Mouse (Mus musculus) heart, postnatal 36 days (tissue): Measurements from ENCODE around the gene Ociad2. TPM values are rescaled to one million over a fixed set of nuclear protein-coding genes. Genes with fewer than 3 reads are reported as not detected.

Source experiments
- total RNA-seq, 2 experiments: library from RNA; stranded (reverse); gene quantifications; 2 replicates each; pipeline ENCODE4 v1.2.3; 2021

Ociad2 gene
- total RNA-seq, 2 experiments from 2014 or later: 5.8 to 7.3 TPM

Other genes starting within 250 kb of the Ociad2 start
- 10 to 100 TPM; 37.6 to 45.2 TPM for gene Fryl, start 84.4 kb downstream of the Ociad2 start, total RNA-seq
- gene Ociad1, start 48.2 kb downstream of the Ociad2 start, total RNA-seq: 100 to 1,000 TPM; 241 to 249 TPM
- gene Cwh43, start 65.0 kb upstream of the Ociad2 start, total RNA-seq: not detected
- 10 to 100 TPM; 14.7 to 18.2 TPM for gene Dcun1d4, start 140.0 kb upstream of the Ociad2 start, total RNA-seq